Mouse (Mus musculus) liver, embryonic 11.5 days (tissue): ENCODE results near the gene Spata9. TPM values are rescaled to one million over a fixed set of nuclear protein-coding genes. Genes with fewer than 3 reads are reported as not detected.

ENCODE experiments used
- ATAC-seq: fragments of 200-750 bp; cut with Nextera tagmentation; replicated peaks from 2 replicates; pipeline ENCODE4 v1.8.0; 2017; ENCODE audit warnings: moderate number of reproducible peaks, mild to moderate bottlenecking, moderate TSS enrichment, moderate library complexity; ENCODE audit not compliant: low FRiP score
- DNase-seq: peaks from one replicate; pipeline ENCODE4 v3.0.0-alpha.2; 2017; ENCODE audit warnings: low spot score
- H3K27ac ChIP-seq: fragments of 300-500 bp; sonication (generic); 2 replicates; pipeline ENCODE4 v1.5.1; 2014; ENCODE audit warnings: mild to moderate bottlenecking, low read depth, low read length, control low read depth
- H3K27me3 ChIP-seq: fragments of 300-500 bp; sonication (generic); replicated peaks from 2 replicates; pipeline ENCODE4 v1.6.1; 2014; ENCODE audit warnings: low read length, mixed read lengths; ENCODE audit not compliant: control insufficient read depth, insufficient read depth
- H3K36me3 ChIP-seq: fragments of 300-500 bp; sonication (generic); 2 replicates; pipeline ENCODE4 v1.6.1; 2014; ENCODE audit warnings: mild to moderate bottlenecking, low read length, moderate library complexity, mixed read lengths; ENCODE audit not compliant: control insufficient read depth, insufficient read depth
- H3K4me1 ChIP-seq: fragments of 300-500 bp; sonication (generic); replicated peaks from 2 replicates; pipeline ENCODE4 v1.6.1; 2014; ENCODE audit warnings: low read length, mixed read lengths; ENCODE audit not compliant: control insufficient read depth, insufficient read depth
- H3K4me2 ChIP-seq: fragments of 300-500 bp; sonication (generic); 2 replicates; pipeline ENCODE4 v1.6.1; 2014; ENCODE audit warnings: mild to moderate bottlenecking, control low read depth, moderate library complexity
- H3K4me3 ChIP-seq: fragments of 300-500 bp; sonication (generic); 2 replicates; pipeline ENCODE4 v1.5.1; 2014; ENCODE audit warnings: low read depth, low read length, control low read depth
- H3K9ac ChIP-seq: fragments of 300-500 bp; sonication (generic); 2 replicates; pipeline ENCODE4 v1.6.1; 2014; ENCODE audit warnings: low read depth, low read length, control low read depth
- H3K9me3 ChIP-seq: fragments of 300-500 bp; sonication (generic); 2 replicates; pipeline ENCODE4 v1.6.1; 2016; ENCODE audit warnings: low read length, inconsistent platforms, mixed read lengths; ENCODE audit not compliant: control insufficient read depth
- WGBS: fragments of 180-500 bp; shearing (Covaris S2); extraction: QIAGEN DNeasy Blood & Tissue Kit; methylation state at CpG from one replicate; pipeline ENCODE4 v1.1.7; 2014; 5-methylcytosine and 5-hydroxymethylcytosine counted together
- polyA plus RNA-seq: library from polyadenylated mRNA; unstranded; fragments of >200 nt; fragmentation: Nextera tagmentation; extraction: Ambion mirVana; gene quantifications from 2 replicates; pipeline ENCODE4 v1.2.1, GENCODE M21; 2014

The Spata9 gene
- polyA plus RNA-seq, 1 experiment from 2014 or later = 0.53 TPM

- no peak for ATAC-seq
- no peak overlapping the region for H3K9ac ChIP-seq
- no peaks in the 10 kb centered on the region for H3K9me3 ChIP-seq
- no peaks in the 10 kb centered on the region for H3K36me3 ChIP-seq
- DNase-seq = no peak
- H3K4me2 ChIP-seq = no peak overlapping the region
- WGBS = 66% methylated on average over 1 of the region's 1 CpGs
- no peaks in the 10 kb centered on the region for H3K4me1 ChIP-seq
- H3K27me3 ChIP-seq = no peaks in the 10 kb centered on the region
- no peak overlapping the region for H3K4me3 ChIP-seq
- no peak overlapping the region for H3K27ac ChIP-seq
These were observed 8.7 kb downstream of the Spata9 start for GRCm38 (mm10) chr13:75975629-75976028.

- Histone ChIP-seq H3K36me3 (no peaks in the 10 kb centered on the region), H3K4me2 (no peak overlapping the region), H3K4me1 (no peaks in the 10 kb centered on the region), H3K9me3 (no peaks in the 10 kb centered on the region), H3K9ac (no peak overlapping the region), H3K4me3 (no peak overlapping the region), H3K27ac (no peak overlapping the region), H3K27me3 (no peaks in the 10 kb centered on the region)
- DNase-seq (no peak), ATAC-seq (no peak)
- WGBS = 60% methylated on average over 2 of the region's 2 CpGs
These were observed 9.3 kb downstream of the Spata9 start for GRCm38 (mm10) chr13:75976218-75976617.

- Histone ChIP-seq H3K9ac (no peak overlapping the region), H3K4me3 (no peak overlapping the region), H3K27me3 (no peaks in the 10 kb centered on the region), H3K4me2 (no peak overlapping the region), H3K9me3 (no peaks in the 10 kb centered on the region), H3K4me1 (no peaks in the 10 kb centered on the region), H3K36me3 (no peaks in the 10 kb centered on the region), H3K27ac (no peak overlapping the region)
- ATAC-seq (no peak; the same call in 1 of the 2 replicates), DNase-seq (no peak)
- WGBS = 85% methylated on average over 2 of the region's 2 CpGs
These were observed 9.7 kb downstream of the Spata9 start for GRCm38 (mm10) chr13:75976649-75977048.

- no peak for DNase-seq
- Histone ChIP-seq H3K4me1 (no peaks in the 10 kb centered on the region), H3K4me2 (no peak overlapping the region), H3K27ac (no peak overlapping the region), H3K36me3 (no peaks in the 10 kb centered on the region), H3K4me3 (no peak overlapping the region), H3K9ac (no peak overlapping the region), H3K9me3 (no peaks in the 10 kb centered on the region), H3K27me3 (no peaks in the 10 kb centered on the region)
- no peak for ATAC-seq
These were observed 15.0 kb downstream of the Spata9 start for GRCm38 (mm10) chr13:75981901-75982300.

GRCm38 (mm10) chr13:75988096-75988495, 21.1 kb downstream of the Spata9 start:
- H3K4me1 ChIP-seq = no peaks in the 10 kb centered on the region
- no peaks in the 10 kb centered on the region for H3K27me3 ChIP-seq
- no peak overlapping the region for H3K4me3 ChIP-seq
- H3K27ac ChIP-seq = no peak overlapping the region
- no peak for DNase-seq
- H3K9ac ChIP-seq = no peak overlapping the region
- H3K9me3 ChIP-seq = no peaks in the 10 kb centered on the region
- H3K36me3 ChIP-seq = no peaks in the 10 kb centered on the region
- 75% methylated on average over 1 of the region's 1 CpGs for WGBS
- H3K4me2 ChIP-seq = no peak overlapping the region
- ATAC-seq = no peak

GRCm38 (mm10) chr13:75992169-75993028, 25.4 kb downstream of the Spata9 start:
- Histone ChIP-seq H3K4me3 (no peak overlapping the region), H3K9me3 (no peaks in the 10 kb centered on the region; the same call in none of the 2 replicates), H3K27me3 (no peaks in the 10 kb centered on the region), H3K9ac (no peak overlapping the region), H3K27ac (no peak overlapping the region), H3K4me1 (no peaks in the 10 kb centered on the region), H3K36me3 (no peaks in the 10 kb centered on the region), H3K4me2 (no peak overlapping the region)
- no peak for ATAC-seq
- no peak for DNase-seq
- 70% methylated on average over 9 of the region's 9 CpGs for WGBS

GRCm38 (mm10) chr13:76003272-76003671, 36.3 kb downstream of the Spata9 start:
- no peak overlapping the region for H3K4me2 ChIP-seq
- ATAC-seq = peak; percentile 75
- H3K9me3 ChIP-seq = no peaks in the 10 kb centered on the region
- no peak overlapping the region for H3K27ac ChIP-seq
- H3K36me3 ChIP-seq = no peaks in the 10 kb centered on the region
- H3K4me1 ChIP-seq = 0 out of 2 replicates have a peak, but pooled peaks cover 6% of the 10 kb centered on the region
- H3K9ac ChIP-seq = no peak overlapping the region
- DNase-seq = no peak
- 47% methylated on average over 3 of the region's 3 CpGs for WGBS
- H3K27me3 ChIP-seq = no peaks in the 10 kb centered on the region
- H3K4me3 ChIP-seq = no peak overlapping the region

- DNase-seq (no peak), ATAC-seq (no peak)
- 36% methylated on average over 2 of the region's 2 CpGs for WGBS
- Histone ChIP-seq H3K4me3 (0 out of 2 replicates have a peak overlapping the region, but pooled peaks have one; percentile 23), H3K9me3 (no peaks in the 10 kb centered on the region), H3K4me1 (peaks cover 6% of the 10 kb centered on the region), H3K36me3 (no peaks in the 10 kb centered on the region), H3K27ac (no peak overlapping the region), H3K4me2 (peak overlapping the region; percentile 53), H3K27me3 (no peaks in the 10 kb centered on the region), H3K9ac (no peak overlapping the region)
These were observed 47.6 kb downstream of the Spata9 start for GRCm38 (mm10) chr13:76014511-76014910.

GRCm38 (mm10) chr13:76017465-76017864, 50.5 kb downstream of the Spata9 start:
- 42% methylated on average over 4 of the region's 4 CpGs for whole genome bisulfite sequencing
- Histone ChIP-seq H3K36me3 (no peaks in the 10 kb centered on the region), H3K4me3 (peak overlapping the region; percentile 77), H3K27ac (peak overlapping the region; percentile 94), H3K27me3 (no peaks in the 10 kb centered on the region), H3K4me2 (peak overlapping the region; percentile 64), H3K9me3 (no peaks in the 10 kb centered on the region), H3K4me1 (peaks cover 3% of the 10 kb centered on the region; the same call in 1 of the 2 replicates), H3K9ac (peak overlapping the region; percentile 94)
- peak; percentile 76 for ATAC-seq
- no peak for DNase-seq
